Mouse (Mus musculus) 3T3-L1 (cell line): ENCODE results near the gene Snrpe.

Experiments
- DNase-seq: peaks from one replicate; pipeline ENCODE4 v3.0.0-alpha.2; 2015; ENCODE audit warnings: low read depth, low spot score

Snrpe gene

GRCm38 (mm10) chr1:133609771-133610502 is at the start of gene Snrpe:
TSS of gene Snrpe (minus strand) at chr1:133610291.
- DNase-seq, result peak; percentile 99

- peak; percentile 47 for DNase-seq
Measured at GRCm38 (mm10) chr1:133658878-133659277, 48.8 kb upstream of the Snrpe start.

DNA sequence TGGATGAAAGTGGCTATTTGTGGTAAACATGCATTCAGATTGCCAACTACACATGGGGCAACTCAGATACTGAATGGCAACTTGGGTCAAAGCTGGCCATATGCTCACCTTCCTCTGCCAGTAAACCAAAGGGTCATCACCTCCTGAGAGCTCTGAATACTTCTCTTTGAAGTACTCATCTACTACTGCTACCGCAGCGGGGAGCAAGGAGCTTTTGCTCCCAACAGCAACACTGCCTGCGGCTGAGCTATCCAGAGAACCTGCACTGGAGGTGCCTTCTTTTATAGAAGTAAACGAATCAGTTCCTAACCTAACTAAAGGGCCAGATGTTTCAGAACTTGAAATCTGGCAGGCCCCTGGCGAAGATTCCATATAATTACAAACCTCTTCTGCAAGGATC is 46.7 kb upstream of the Snrpe start:
- no peak for DNase-seq

DNA sequence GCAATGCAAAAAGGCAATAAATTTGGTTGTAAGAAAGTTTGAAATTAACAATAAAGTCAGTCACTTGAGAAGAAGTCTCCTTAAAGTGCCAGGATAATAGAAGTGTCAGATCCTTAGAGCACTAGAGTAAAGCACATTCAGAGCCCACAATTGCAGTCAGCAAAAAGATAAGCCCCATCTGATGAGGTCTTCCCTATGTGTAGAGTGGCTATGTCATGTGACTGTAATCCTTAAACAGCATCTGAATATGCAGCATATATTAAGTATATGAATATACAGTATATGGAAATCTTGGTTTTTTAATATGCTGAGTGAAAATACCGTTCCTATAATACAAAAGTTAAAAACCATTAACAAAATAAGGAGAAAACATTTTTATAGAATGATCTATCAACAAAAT is 42.9 kb upstream of the Snrpe start:
- DNase-seq, result no peak

GRCm38 (mm10) chr1:133650288-133651055 is 40.4 kb upstream of the Snrpe start:
- DNase-seq, result no peak

DNA sequence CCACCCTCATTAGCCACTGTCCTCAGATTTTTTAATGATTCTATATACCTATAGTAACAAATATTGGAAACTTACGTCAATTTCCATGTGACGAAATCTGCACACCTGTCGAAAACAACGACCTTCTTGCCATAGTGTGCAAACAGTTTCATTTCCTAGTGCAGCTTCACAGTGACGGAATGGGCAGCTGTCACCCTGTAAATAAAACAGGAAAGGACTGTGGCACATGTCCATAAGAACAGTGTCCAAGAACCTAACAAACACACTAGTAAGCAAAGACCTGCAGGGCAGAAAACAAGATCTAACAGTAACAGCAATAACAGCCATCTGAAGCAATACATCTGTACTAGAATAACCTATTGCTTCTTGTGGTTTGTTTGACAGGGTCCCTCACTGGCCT is 35.6 kb upstream of the Snrpe start:
- DNase-seq, result no peak

- no peak for DNase-seq
Measured at GRCm38 (mm10) chr1:133641163-133641562, 31.1 kb upstream of the Snrpe start.

- DNase-seq, result no peak
Measured at GRCm38 (mm10) chr1:133638517-133638916, 28.4 kb upstream of the Snrpe start.

GRCm38 (mm10) chr1:133632168-133632567 is 22.1 kb upstream of the Snrpe start:
- peak; percentile 48 for DNase-seq

GRCm38 (mm10) chr1:133625052-133625451 is 15.0 kb upstream of the Snrpe start:
- no peak for DNase-seq

DNA sequence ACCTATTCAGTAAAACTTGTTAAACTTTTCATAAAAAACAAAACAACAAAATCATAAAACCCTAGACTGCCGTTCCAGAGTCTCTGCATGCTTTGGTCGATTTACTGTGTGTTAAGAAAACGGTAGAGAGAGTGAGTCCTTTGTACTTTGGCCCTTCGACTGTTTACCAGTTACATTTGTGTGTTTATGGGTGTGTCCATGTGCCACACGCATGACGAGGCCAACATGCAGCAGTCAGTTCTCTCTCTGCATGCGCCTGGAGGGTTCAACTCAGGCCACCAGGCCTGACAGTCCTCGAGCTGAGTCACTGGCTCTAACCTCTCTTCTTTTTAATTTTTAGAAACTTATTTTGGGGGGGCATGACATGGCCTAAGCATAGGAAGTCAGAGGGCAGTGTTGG is 8.2 kb upstream of the Snrpe start:
- no peak for DNase-seq

GRCm38 (mm10) chr1:133617908-133618307 is 7.8 kb upstream of the Snrpe start:
- no peak for DNase-seq

DNA sequence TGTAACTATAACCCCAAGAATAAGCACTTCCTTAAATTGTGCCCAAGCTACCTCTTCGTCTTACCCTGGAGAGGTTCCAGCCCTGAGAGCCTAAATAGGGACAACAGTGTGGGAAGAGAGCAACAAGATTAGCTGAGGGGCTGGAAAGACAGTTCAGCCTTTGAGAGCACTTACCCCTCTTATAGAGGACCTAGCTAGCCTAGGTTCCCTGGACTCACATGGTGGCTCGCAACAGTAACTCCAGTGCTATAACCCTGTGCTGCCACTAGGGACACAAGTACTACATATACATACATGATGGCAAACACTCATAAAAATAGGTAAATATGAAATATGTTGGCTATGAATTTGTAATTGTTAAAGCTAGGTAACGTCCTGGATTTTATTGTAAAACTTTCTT is 3.7 kb upstream of the Snrpe start:
- peak; percentile 35 for DNase-seq

DNA sequence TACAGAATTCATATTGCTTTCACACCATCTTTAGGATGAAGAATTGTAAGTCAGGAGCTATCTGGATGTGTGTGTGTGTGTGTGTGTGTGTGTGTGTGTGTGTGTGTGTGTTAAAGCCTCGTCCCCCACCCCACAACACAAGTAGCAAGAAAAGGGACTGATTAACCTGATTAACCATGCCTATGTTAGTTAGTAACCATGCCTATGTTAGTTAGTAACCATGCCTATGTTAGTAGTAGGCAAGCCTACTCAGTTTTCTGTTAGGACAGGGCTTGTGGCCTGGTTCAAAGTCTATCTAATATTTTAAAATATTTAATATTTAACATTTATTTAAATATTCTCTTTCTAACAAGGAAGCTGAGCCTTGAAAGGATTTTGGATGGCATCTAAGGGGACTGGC is 1.3 kb upstream of the Snrpe start:
- DNase-seq, result no peak

DNA sequence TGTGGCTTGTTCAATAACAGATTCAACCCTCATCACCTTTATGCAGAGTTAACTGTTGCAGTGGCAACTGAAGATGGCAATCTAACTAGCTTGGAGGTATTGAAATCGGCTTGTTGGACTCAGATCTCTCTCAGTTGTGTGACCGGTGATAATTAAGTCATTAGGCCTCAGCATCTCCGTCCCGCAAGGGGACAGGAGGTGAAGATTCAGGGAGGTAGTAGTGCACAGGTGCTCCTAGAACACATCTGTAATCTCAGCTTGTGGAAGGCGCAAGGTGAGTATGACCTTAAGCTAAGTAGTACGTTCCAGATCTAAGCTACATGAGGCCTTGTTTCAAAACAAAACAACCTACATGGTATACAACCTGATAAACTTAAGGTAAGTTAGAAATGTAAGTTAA is 510 bp upstream of the Snrpe start:
- DNase-seq, result no peak

- DNase-seq, result no peak
Measured at GRCm38 (mm10) chr1:133603174-133603573, 6.9 kb downstream of the Snrpe start.

DNA sequence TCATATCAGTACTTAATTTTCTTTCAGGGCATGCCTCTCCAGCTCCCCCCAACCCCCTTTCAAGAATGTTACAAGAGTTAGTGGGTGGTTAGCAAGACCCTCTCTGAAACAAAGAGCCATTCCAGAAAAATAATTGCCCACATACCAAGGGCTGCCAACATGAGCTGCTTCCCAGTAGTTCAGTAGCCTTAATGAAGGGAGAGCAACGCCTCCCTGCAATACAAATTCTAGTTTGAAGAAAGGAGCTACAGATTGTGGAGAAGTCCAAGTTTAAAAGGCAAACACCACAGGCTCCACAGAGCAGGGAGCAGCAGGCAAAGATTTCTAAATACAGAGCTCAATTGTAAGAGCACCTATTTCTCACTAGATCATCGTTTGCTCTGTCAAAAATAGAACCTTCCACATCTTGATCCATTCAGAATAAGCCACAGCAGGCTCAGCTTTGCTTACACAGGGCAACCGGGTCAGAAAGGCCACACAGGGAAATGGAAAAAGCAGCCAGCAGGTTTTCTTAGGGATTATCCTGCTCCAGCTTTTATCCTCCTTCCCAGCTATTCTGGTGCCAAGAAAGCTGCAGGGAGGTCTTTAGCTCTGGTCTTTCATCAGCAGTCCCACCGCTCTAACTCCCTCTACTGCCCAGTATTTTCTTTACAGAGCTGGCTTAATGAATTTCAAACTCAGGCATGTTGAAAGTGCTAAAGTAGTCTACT is 13.6 kb downstream of the Snrpe start:
- peak; percentile 22 for DNase-seq

DNA sequence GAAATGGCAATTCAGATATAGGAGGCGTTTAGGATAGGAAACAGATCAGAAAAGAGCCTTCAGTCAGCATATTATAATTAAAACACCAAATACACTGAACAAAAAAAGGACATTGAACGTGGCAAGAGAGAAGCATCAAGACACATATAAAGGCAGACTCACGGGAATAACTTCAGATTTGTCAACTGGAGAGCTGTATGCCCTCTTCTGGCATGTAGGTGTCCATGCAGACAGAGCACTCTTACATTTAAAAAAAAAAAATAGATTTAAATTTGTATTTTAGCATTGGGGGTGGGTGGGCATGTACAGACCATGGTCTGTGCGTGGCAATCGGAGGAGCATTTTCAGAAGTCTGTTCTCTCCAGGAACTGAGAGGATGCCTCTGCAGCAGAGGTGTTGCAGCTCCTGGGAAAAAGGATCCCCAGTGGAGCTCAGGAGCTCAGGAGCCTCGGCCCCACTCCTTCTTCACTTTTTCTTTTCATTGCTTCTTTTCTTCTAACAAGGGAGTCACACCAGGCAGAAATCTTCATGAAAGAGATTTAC is 24.0 kb downstream of the Snrpe start:
- peak; percentile 18 for DNase-seq

GRCm38 (mm10) chr1:133571293-133571692 is 38.8 kb downstream of the Snrpe start:
- no peak for DNase-seq
